Mouse (Mus musculus) gastrocnemius, adult 18-20 months (tissue): ENCODE results near the gene Anapc2. TPM values are rescaled to one million over a fixed set of nuclear protein-coding genes. Genes with fewer than 3 reads are reported as not detected.
"Not testable (repeated sequence)": the region's sequence is repeated elsewhere in the genome, so short reads cannot be mapped to it uniquely, and the experiment has no call there.

Source experiments
- DNase-seq: peaks from one replicate; pipeline ENCODE4 v3.0.0; 2021; ENCODE audit warnings: low spot score
- total RNA-seq, 2 experiments: library from RNA; stranded (reverse); gene quantifications; 2 replicates each; pipeline ENCODE4 v1.2.3; 2021

Anapc2 gene
- total RNA-seq, 2 experiments from 2014 or later = 27.6 to 30.4 TPM

DNA sequence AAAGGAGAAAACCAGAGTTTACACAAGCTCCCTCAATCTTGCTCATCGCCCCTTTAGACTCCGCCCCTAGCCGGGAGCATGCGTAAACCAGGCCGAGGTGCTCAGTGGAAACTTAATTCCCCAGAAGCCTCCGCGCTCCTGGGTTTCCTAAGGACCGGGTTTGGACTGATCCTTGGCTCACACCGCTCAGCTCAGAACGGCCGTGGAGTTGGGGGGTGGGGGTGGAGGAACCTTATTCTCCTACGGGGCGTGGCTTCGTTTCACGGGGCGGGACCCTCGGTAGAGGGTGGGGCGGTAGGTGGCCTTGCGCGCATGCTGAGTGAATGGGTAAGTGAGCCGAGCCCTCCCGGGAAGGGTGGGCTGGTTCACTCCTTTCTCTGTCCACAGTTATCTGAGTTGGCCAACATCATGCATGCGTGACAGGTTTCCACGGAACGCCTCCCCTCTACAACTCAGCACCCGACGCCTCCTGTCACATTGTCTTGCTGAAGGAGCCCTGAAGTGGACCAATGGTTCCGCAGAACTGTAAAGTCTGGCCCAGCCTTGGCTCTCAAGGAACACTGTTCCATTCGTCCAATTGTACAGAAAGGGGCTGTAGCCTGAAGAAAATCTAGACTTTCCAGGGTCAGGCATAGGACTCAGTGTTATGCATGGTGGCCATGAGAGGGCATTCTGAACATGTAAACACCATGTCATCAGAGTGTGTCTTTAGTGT lies 31.4 kb upstream of the Anapc2 start:
- DNase-seq = peak; percentile 61

DNA sequence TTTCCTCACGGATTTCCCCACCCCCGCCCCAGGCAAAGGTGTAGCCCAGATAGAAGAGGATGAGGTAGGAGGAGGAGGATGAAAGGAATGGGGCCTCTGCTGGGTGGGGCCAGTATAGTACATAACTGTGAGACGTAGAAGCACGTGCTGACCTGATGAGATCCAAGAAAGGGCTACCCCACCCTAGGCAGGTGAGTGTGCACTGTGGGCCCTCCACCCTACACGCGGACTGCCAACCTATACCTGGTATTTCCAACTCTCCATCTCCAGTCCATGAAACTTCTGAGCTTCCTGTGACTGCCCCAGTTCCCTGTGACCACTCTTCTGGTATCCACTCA lies 30.9 kb upstream of the Anapc2 start:
- no peak for DNase-seq

DNA sequence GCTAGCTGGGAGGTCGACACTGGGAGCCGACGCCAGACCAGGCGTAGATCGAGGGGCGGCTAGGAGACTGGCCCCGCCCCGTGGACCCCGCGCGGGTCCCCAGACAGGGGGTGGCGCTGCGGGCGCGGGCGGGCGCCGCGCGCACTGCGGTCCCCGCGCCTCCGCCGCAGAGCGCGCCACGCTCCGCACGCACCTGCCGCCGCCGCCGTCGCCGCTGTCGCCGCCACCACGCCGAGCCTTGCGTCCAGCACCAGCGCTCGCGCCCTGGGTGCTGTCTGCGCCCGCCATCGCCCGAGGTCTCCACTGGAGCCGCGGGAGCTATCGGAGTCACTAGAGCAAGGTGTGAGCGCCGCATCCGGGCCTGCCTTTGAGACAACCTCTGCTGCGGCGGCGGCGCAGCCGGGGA lies 30.2 kb upstream of the Anapc2 start, which contains the start of the genes Rnf208 and Cysrt1:
TSS of gene Rnf208 (plus strand) at position 155 of the 406 bp plus-strand sequence.
TSS of gene Cysrt1 (minus strand) at position 352 of the 406 bp plus-strand sequence.
- DNase-seq = no peak

DNA sequence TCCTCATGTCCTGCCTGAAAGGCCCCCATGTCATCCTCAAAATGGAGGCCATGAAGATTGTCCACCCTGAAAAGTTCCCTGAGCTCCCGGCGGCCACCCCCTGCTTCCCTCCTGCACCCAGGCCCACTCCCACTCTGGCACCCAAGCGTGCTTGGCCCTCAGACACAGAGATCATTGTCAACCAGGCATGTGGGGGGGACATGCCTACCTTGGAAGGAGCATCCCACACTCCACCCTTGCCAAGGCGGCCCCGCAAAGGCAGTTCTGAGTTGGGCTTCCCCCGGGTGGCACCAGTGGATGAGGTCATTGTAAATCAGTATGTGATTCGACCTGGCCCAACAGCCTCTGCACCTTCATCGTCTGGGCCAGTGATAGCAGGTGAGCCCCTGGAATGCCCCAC lies 28.9 kb upstream of the Anapc2 start:
- no peak for DNase-seq

GRCm38 (mm10) chr2:25244144-25244543 lies 28.1 kb upstream of the Anapc2 start:
- no peak for DNase-seq

DNA sequence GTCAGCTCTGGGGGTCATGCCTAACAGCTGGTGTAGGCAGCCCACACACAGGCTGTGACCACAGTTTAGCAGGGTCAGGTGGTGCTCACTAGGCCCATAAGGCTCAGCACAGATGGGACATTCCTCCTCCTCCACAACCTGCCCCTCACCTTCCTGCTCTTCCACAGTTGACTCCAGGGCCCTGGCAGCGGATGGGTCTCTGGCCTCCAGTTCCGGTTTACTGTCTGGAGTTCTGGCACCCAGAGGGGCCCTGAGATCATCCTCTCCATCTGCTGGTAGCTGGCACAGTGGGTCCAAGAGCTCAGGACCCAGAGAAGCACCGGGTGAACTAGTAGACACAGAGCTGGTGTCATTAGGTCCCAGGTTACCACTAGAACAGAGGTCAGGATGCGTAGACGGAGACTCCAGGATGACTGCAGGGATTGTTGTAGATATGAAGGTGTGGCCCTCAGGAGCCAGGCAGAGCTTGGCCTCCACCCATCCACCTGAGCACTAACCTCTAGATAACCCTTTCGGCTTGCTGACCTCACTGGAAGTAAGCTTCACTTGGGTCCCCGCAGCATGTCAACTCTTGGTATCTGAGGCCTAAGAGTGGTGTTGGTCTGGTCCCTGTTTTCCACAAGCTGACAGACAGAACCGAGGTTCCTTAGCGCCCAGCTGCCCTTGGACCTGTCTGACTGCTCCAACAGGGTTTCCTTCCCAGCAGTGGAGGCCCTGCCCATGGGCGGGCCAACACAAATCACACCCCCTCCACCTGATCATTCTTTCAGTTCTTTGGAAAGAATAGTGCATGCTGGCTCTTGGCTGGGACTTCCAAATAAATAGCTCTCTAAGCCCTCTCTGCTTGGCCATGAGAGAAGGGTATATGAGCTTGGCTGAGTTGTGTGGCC lies 25.9 kb upstream of the Anapc2 start, which contains the start of gene AL732309.1:
TSS of gene AL732309.1 (minus strand) at position 681 of the 890 bp plus-strand sequence.
- DNase-seq = no peak

- DNase-seq = no peak
Measured at GRCm38 (mm10) chr2:25252331-25252730, 19.9 kb upstream of the Anapc2 start.

GRCm38 (mm10) chr2:25255284-25255779 lies 16.9 kb upstream of the Anapc2 start, which contains the start of gene Tmem203:
TSS of gene Tmem203 (plus strand) at chr2:25255439.
- DNase-seq = peak; percentile 85

- DNase-seq = not testable (repeated sequence)
Measured at GRCm38 (mm10) chr2:25256443-25257109, 15.7 kb upstream of the Anapc2 start.

GRCm38 (mm10) chr2:25257250-25257649 lies 15.0 kb upstream of the Anapc2 start:
- not testable (repeated sequence) for DNase-seq

- no peak for DNase-seq
Measured at GRCm38 (mm10) chr2:25258887-25259286, 13.4 kb upstream of the Anapc2 start.

- no peak for DNase-seq
Measured at GRCm38 (mm10) chr2:25261870-25262269, 10.4 kb upstream of the Anapc2 start.

DNA sequence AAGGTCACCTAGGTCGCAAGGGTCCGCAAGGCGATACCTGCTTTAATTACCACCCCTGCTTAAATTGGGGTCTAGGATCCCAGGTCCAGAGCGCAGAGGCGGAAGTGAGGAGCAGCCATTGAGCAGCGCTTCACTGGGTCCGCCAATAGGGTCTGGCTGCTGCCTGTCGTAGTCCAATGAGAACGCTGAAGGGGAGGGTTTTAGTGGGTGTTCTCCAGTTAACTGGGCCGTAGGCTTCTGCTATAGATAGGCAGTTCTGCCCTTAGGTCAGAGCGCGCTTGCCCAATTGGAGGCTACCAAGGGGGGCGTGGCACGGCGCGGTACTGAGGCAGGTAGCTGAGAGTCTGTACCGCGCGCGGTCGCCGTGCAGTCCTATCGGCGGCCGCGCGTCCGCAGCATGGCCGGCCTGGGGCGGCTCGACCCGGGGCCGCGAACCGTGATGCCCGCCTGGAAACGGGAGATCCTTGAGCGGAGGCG lies 9.9 kb upstream of the Anapc2 start, which contains the start of gene Tprn:
TSS of gene Tprn (plus strand) at position 328 of the 477 bp plus-strand sequence.
- DNase-seq = peak; percentile 97

DNA sequence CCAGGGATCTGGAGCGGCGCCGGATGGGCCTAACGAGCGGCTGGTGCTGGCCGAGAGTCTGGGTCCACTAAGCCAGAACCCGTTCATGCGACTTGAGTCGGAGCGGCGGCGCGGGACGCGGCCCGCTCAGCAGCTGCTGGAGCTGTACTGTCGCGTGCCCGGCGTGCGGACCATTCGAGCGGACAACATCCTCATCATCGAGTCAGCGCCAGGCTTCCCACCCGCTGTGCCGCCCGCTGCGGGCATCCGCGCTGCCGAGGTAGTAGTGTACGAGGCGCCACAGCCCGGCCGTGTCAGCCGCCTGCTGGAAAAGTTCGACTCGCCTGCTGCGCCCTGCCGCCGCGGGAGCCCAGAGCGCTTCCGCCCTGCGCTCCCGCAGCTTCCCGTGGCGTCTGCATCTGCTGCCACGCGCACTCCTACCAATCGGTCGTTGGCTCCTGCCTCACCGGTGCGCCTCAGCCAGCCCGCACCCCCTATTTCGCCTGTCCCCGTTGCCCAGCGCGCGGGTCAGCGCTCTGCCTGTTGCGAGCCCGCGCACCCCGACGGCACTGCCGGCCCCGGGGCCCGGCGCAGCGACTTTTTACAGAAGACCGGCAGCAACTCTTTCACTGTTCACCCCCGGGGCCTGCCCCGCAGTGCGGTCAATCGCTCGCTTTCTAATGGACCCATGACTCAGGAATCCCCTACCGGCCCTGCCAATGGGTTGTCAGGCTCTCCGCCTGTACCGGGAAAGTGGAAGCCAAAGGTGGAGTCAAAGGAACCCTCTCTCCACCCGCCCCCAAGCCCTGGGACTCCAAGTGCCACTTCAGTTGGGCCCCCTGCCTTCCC lies 9.3 kb upstream of the Anapc2 start:
- no peak for DNase-seq

DNA sequence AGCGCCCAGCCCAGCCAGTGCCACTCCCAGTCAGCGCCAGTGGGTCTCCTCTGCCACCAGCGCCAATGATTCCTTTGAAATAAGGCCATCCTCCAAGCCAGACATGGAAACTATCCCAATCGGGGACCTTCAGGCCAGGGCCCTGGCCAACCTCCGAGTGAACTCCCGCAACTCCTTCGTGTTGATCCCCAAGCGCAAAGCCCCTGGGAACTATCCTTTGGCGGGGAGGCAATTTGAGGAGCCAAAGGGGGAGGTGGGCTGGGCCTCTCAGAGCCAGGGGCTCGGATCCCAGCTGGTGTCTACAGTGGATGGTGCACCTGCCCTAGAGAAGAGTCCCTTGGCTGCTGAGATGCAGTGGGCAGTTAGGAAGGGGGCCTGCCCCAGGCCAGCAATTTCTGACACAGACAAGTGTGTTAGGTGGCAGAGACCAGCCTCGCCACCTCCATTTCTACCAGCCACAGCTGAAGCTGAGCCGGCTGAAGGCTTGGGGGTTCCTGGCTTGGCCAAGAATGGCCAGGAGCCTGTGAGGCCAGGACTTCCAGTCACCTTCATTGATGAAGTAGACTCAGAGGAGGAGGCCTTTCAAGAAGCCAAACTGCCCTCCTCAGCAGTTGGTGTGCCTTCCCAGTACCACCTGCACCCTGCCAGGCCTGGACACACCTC lies 8.5 kb upstream of the Anapc2 start:
- no peak for DNase-seq

GRCm38 (mm10) chr2:25264286-25264660 lies 8.0 kb upstream of the Anapc2 start:
- DNase-seq = no peak

DNA sequence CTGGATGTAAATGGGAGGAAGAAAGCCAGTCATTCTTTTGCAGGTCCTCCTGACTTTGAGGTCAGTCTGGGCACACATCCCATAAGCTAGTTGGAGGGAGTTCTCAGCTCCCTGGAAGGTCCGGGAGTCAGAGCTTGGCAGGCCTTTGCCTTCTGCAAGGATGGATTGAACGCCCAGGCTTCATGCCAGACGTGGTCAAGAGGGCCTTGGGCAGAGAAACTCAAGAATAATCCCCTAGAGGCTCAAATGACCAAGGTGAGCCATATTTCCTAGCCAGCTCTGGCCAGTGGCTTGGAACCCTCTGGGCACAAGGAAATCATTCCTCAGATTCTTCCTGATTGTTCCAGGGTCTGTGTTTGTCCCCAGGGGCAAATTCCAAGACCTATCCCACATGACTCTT lies 7.4 kb upstream of the Anapc2 start:
- no peak for DNase-seq

- no peak for DNase-seq
Measured at GRCm38 (mm10) chr2:25265897-25266656, 6.2 kb upstream of the Anapc2 start.

DNA sequence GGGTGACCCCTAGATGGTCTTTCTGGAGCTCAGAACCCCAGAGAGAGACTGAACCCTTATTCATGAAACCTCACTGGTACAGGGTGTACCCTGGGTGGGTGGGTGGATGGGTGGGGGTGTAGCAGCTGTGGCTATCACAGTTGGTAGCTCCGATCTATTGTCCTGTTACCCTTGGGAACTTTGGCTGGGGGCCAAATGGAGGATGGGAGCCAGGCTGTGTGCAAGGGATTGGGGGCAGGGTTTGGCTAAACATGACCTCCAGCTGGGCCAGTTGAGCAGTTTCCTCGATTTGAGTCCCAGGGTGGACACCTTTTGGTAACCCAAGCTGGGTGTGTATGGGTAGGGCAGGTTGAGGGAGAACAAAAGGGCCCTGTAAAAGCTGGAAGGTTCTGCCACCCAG lies 5.6 kb upstream of the Anapc2 start:
- no peak for DNase-seq
